Mouse (Mus musculus) kidney, postnatal 14 days (tissue): ENCODE measurements around the gene Adamtsl5.

ENCODE experiments used
- DNase-seq: peaks from one replicate; pipeline ENCODE4 v3.0.0; 2022; ENCODE audit warnings: mixed read lengths

The Adamtsl5 gene

DNA sequence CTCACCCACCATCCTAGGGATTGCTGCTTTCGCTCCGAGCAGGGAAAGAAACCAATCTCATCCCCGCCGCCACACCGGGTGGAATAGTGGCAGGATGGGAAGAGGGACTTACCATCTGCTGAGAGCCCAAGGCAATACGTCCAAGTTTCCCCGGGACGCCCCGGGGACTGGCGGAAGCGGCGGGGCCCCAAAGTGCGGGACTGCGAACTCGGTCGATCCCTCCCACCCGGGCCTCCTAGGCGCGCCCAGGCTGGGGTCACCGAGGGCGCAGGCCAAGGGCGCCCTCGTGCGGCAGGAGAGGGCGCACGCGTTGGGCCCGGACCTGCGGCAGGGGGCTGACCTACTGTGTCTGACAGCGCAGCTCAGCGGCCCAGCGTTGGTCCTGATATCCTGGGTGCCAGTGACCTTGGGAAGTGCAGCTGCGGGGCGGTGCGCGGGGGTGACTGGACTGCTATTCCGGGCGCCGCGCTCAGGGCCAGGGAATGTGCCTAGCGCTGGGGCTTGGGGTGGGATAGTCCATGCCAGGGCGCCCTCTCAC lies at the start of gene Adamtsl5:
Gene Adamtsl5 (minus strand): TSS at position 169 of the 538 bp plus-strand sequence.
- DNase-seq: peak; percentile 60

GRCm38 (mm10) chr10:80397524-80398173 lies 49.4 kb upstream of the Adamtsl5 start:
- no peak for DNase-seq

DNA sequence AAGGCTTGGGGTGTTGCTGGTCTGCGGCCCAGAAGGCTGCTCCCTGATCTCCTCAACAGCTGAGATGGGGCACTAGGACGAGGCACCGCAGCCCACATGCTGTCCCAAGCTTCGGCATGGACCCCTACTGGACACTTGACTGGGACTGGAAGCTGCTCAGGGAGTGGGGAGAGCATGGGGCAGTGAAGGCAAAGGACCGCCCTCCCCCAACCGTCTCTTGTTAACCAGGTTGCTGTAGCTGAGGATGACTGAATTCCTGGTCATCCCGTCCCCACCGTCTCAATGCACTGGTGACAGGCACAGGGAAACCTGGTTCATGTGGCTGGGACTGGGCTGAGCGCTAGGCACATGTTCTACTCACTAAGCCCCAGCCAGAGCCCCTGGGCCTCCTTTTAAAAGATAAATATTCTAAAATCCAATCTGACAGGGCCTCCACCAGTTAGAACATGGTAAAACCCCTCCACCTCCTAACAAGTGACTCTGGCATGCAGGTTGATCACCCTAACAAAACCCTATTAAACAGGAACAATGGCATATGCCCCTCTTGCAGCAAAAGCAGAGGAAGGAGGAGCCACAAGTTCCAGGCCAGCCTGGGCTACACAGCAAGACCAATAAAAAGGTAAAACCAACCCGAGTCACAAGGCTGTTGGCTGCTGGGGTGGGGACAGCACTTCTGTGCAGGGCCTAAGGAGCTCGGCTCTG lies 48.8 kb upstream of the Adamtsl5 start:
- DNase-seq: no peak

- no peak for DNase-seq
Measured at GRCm38 (mm10) chr10:80395025-80395627, 46.9 kb upstream of the Adamtsl5 start.

DNA sequence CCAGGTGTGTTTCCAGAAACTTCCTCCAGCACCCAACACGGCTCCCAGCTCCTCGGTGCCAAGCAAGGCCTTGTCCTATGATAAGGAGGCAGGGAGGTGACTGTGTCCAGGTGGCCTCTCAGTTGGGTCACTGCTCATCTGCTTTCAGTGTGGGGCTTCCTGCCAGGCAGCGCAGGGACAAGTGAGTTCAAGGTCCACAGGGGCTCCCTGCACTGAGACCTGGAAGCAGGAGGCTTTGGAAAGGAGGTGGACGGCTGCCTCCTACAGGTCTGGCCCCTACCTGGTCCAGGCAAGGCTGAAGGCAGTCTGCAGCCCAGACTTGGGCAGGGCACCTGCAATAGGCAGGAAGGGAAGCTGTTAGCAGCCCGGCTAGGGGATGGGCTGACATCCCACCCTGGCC lies 44.5 kb upstream of the Adamtsl5 start:
- DNase-seq: peak; percentile 66

- DNase-seq: no peak
Measured at GRCm38 (mm10) chr10:80390697-80391096, 42.5 kb upstream of the Adamtsl5 start.

GRCm38 (mm10) chr10:80389185-80389708 lies 41.0 kb upstream of the Adamtsl5 start:
- no peak for DNase-seq

DNA sequence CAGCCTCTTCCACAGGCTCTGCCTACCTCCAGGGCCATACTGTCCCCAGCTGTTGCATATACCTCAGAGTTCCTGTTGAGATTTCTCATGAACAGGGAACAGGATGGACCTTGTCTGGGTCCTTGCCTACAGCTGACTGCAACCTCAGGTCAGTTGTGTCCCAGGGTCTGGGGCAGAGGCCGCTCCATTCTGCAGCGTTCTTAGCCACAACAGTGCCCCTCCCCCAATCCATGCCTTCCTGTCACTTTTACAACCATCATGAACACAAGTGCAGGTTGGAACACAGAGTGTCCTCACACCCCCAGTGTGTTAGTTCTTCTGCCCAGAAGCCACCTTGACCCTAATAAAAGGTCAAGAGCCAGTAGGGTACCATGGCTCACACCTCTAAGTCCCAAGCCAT lies 40.5 kb upstream of the Adamtsl5 start:
- DNase-seq: no peak

GRCm38 (mm10) chr10:80387522-80387959 lies 39.3 kb upstream of the Adamtsl5 start, which contains the start of gene Mex3d:
TSS of gene Mex3d (minus strand) at chr10:80387659.
- DNase-seq: peak; percentile 95

DNA sequence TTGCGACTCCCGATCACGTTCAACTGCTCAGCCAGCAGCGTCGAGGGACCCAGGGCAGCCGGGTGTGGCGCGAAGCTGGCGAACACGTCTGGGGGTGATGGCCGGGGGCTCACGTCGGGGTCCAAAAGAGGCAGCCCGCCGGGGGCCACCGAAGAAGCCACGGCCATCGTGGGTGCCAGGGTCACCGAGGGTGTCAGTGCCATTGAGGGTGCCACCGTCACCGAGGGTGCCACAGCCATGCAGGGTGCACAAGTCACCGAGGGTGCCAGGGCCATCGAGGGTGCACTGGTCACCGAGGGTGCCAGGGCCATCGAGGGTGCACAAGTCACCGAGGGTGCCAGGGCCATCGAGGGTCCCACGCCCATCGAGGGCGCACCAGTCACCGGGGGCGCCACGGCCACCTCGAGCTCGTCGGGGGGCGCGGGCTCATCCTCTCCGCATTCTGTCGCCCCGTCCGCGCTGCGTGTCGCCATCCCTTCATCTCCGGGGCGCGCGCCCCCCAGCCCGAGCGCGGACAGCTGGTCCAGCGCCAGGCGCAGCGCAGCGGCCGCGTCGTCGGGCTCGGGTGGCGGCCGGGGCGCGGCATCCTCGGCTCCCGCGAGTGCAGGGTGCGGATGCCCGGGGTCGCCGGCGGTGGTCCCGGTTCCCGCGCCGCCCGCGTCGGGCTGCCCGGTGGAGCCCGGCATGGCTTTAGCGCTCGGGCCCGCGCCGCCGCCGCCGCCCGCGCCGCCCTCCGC lies 38.7 kb upstream of the Adamtsl5 start:
- no peak for DNase-seq

DNA sequence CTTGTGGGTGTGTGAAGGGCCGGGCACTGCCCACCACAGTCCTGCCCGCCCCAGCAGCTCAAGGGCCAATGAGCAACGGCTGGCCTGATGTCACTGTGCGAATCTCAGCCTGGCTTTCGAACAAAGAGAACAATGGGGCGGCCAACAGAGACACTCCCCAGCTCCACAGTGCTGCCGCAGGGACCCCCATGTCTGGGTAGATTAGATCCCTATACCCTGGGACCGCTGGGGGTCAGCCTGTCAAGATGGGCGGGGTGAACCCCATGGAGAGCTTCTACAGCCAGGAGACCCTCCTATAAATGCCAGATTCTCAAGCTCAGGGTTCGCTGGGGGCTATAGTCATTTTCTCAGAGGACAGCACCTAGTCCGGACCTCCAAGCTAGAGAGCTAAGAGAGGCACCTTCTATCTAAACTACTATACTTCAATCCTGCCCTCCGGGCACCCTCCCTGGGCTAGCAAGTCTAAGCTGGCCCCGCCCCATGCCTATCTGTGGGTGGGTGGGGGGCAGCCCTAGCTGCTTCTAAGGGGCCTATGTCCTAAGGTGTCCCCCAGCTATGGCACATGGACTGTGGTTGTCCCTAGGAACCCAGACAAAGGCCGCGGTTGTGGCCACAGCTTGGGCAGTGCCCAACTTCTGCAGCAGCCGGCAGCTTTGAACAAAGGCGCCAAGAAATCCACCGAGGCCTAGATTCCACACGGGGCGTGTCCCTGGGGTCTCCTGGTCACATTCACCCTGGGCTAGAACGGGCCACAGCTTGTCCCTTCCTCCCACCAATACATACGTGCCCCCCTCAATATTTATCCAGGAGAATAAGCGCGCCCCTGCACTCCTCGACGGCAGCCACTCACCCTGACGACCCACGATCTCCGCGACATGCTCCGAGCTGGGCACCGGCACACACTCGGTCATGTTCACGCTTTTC lies 37.9 kb upstream of the Adamtsl5 start:
- peak; percentile 55 for DNase-seq

GRCm38 (mm10) chr10:80385310-80385709 lies 37.1 kb upstream of the Adamtsl5 start:
- DNase-seq: no peak

DNA sequence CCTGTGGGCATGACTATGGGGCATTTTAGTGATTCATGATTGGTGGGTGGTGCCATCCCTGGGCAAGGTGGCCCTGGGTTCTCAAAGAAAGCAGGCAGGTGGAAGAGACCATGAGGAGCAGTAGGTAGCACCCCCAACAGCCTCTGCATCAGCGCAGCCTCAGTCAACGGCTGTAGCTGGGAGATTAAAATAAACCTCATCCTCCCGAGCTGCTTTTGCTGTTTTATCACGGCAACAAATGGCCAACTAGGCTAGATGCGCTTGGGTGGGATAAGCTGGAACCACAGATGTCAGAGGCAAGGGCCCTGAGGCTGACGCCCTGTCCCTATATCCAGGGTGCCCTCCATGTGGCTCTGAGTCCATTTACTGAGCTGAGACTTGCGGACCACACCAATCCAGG lies 36.5 kb upstream of the Adamtsl5 start:
- DNase-seq: no peak

DNA sequence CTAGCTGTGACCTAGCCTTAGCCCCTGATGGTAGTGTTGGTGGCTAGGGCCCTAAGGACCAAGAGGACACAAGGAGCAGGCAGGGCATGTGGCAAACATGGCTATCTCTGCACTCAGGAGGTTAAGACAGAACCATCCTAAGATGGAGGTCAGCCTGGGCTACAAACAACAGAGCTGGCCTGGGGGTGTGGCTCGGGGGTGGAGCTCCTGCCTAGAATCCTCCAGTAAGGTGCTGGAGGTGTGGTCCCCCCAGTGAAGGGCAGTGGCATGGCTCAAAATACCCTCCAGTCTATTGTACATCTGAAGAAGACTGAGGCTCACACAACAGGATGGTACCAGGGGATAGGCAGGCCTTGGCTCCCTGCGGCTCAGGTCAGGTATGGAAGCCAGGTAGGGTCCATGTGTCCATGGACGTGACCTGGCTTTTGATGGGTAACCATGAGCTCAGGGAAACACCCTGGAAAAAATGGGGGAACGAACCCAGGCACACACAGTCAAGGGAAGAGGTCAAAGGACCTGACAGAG lies 36.0 kb upstream of the Adamtsl5 start:
- no peak for DNase-seq

DNA sequence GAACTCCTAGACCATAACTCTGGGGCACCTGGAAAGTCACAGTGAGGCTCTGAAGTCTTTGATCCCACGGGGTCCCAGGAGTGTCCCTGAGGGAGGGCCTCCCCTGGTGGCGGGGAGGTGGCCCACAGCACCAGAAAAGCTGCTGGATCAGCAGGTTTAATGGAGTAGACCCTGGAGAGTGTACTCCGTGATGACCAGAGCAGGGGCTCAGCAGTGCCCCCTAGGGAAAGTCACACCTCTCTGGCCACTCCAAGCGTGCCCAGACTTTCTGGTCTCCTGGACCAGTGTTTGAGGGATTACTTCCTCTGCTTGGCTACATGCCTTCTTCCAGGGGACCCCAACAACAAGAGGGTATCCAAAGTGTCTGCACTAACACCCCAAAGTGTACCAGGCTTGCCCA lies 35.2 kb upstream of the Adamtsl5 start:
- no peak for DNase-seq

GRCm38 (mm10) chr10:80382641-80383365 lies 34.6 kb upstream of the Adamtsl5 start:
- no peak for DNase-seq

- DNase-seq: no peak
Measured at GRCm38 (mm10) chr10:80377716-80378115, 29.5 kb upstream of the Adamtsl5 start.

DNA sequence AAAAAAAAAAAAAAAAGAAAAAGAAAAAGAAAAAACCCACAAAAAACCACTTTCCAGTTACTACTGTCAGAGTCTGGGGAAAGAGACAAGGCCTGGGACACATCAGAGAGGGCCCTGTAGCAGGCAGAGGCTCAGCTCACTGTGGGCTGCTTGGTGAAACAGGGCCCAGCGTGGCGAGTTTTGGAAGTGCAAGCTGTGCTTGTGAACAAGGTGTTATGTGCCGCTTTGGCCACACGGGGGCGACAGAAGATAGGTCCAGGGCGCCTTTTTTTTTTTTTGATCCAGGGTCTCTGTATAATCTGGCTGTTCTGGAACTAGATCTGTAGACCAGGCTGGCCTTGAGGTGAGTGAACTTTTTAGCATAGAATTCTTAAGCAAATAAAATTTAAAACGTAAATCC lies 27.9 kb upstream of the Adamtsl5 start:
- peak; percentile 93 for DNase-seq

DNA sequence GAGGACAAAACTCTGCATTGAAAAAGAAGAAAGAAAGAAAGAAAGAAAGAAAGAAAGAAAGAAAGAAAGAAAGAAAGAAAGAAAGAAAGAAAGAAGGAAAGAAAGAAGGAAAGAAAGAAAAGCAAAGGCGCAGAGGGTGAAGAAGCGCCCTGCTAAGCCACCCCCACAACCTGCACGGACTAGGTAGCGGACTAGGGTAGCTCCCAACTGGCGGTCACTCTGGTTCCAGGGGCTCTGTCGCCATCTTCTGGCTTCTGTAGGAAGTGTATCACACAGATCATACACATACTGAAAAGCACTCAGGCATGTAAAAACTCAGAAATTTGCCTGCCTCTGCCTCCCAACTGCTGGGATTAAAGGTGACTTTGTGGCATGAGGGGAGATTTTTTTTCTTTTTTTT lies 25.9 kb upstream of the Adamtsl5 start:
- DNase-seq: peak; percentile 87

- no peak for DNase-seq
Measured at GRCm38 (mm10) chr10:80372706-80373105, 24.5 kb upstream of the Adamtsl5 start.

GRCm38 (mm10) chr10:80371983-80372382 lies 23.8 kb upstream of the Adamtsl5 start:
- DNase-seq: no peak
